Mouse (Mus musculus): ENCODE data around the gene Alox12e.
A peak's percentile ranks its signal among the peaks of the same experiment; 100 is the strongest.

Gene Alox12e

GRCm38 (mm10) chr11:70285686-70286085 is 36.7 kb downstream of the Alox12e start:
- no peak for DNase-seq (ENCODE audit: low spot score in 2 of 2)

GRCm38 (mm10) chr11:70284757-70285156 is 37.7 kb downstream of the Alox12e start:
- DNase-seq (ENCODE audit: low spot score in 2 of 2) = no peak

GRCm38 (mm10) chr11:70283666-70284065 is 38.8 kb downstream of the Alox12e start:
- no peak for DNase-seq (ENCODE audit: low spot score in 2 of 2)

- DNase-seq (ENCODE audit: low spot score in 2 of 2) = peak in 1 of 2 experiments; percentile 30
These were observed 42.0 kb downstream of the Alox12e start for GRCm38 (mm10) chr11:70280441-70280840.

GRCm38 (mm10) chr11:70278961-70279360 is 43.5 kb downstream of the Alox12e start:
- no peak for DNase-seq (ENCODE audit: low spot score in 2 of 2)

- no peak for DNase-seq (ENCODE audit: low spot score in 2 of 2)
These were observed 50.8 kb downstream of the Alox12e start for GRCm38 (mm10) chr11:70271641-70272040.

- peak; percentile 53 to 61 for DNase-seq (ENCODE audit: low spot score in 2 of 2)
These were observed 56.0 kb downstream of the Alox12e start for GRCm38 (mm10) chr11:70266405-70266804.

- DNase-seq (ENCODE audit: low spot score in 2 of 2) = no peak
These were observed 56.6 kb downstream of the Alox12e start for GRCm38 (mm10) chr11:70265819-70266218.

All from heart, adult 9 months (tissue).